ENCODE assay signal across 8 mouse cellular contexts in the genomic region with DNA sequence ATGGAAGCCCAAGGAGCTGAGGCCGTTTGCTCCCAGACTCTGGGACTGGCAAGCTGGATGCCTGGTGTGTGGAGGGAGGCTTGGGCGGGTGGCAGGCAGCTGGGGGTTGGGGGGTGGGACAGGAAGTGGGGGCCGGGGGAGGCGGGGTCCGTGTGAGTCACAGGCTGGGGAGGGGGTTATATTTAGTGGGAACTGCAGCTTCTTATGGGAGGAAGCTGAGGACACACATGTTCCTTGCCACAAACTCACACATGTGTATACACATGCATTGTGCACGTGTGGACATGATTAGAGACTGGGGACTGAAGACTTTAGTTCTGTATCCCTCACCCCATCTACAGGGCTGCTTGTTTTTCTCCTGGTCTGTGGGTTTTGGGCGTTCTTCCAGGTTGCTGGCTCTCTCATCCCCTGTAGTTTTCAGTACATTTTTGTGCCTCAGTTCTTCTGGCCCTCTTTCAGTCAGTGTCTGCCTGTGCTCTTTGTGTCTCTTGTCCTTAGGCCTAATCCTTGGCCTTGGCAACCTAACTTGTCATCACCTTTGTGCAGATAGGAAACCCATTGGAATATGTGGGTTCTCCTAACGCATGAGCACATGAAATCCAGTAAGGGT. TPM values are rescaled to one million over a fixed set of nuclear protein-coding genes. Genes with fewer than 3 reads are reported as not detected.
DNase-seq lines count a peak whose midpoint lies in the region; ATAC-seq and TF ChIP-seq lines count a peak whose summit lies in the region.

No protein-coding gene starts in this region.

- peak overlapping the region; percentile 16; the same call in 1 of the 2 replicates for H3K4me3 ChIP-seq in bone marrow macrophage, adult 2 months (ENCODE audit: insufficient read depth, low read length)
- H3K4me3 ChIP-seq in forebrain, postnatal 0 days (ENCODE audit: low read depth, low read length): peak overlapping the region; percentile 84
- H3K4me3 ChIP-seq in liver, embryonic 15.5 days (replicated peaks): no peak overlapping the region; the same call in 1 of the 2 replicates

- H3K27ac ChIP-seq in bone marrow macrophage, adult 2 months (ENCODE audit: insufficient read depth, low read depth, low read length): peak overlapping the region; percentile 3; the same call in 1 of the 2 replicates
- peak overlapping the region; percentile 96 for H3K27ac ChIP-seq in forebrain, postnatal 0 days (ENCODE audit: low read depth, low read length)
- 0 out of 2 replicates have a peak overlapping the region, but pooled peaks have one; percentile 11 for H3K27ac ChIP-seq in liver, embryonic 15.5 days (replicated peaks)

- 7% methylated on average over 7 of the region's 8 CpGs for WGBS in forebrain, postnatal 0 days
- WGBS in liver, embryonic 15.5 days (ENCODE audit: insufficient replicate concordance): 24% methylated on average over 8 of the region's 8 CpGs

- no peaks in the 10 kb centered on the region for H3K36me3 ChIP-seq in forebrain, postnatal 0 days (ENCODE audit: insufficient read depth)
- no peaks in the 10 kb centered on the region for H3K36me3 ChIP-seq in liver, embryonic 15.5 days (replicated peaks)

- no peak for TF ChIP-seq CTCF in bone marrow macrophage, adult 2 months (IDR thresholded peaks at IDR 0.05; ENCODE audit: low read depth, low read length)
- TF ChIP-seq CTCF in forebrain, postnatal 0 days (IDR thresholded peaks at IDR 0.05; ENCODE audit: low read depth): no peak

- TF ChIP-seq POLR2A in bone marrow macrophage, adult 2 months (IDR thresholded peaks at IDR 0.05; ENCODE audit: borderline replicate concordance, low read depth, low read length): no peak

- H3K27me3 ChIP-seq in forebrain, postnatal 0 days (ENCODE audit: insufficient read depth, low read length): no peaks in the 10 kb centered on the region
- H3K27me3 ChIP-seq in liver, embryonic 15.5 days: peaks cover 38% of the 10 kb centered on the region

- no peaks in the 10 kb centered on the region for H3K9me3 ChIP-seq in forebrain, postnatal 0 days (ENCODE audit: low read length)
- H3K9me3 ChIP-seq in liver, embryonic 15.5 days (replicated peaks): no peaks in the 10 kb centered on the region

- H3K9ac ChIP-seq in forebrain, postnatal 0 days: peak overlapping the region; percentile 88
- H3K9ac ChIP-seq in liver, embryonic 15.5 days: no peak overlapping the region

- ATAC-seq in forebrain, postnatal 0 days: no peak
- no peak for ATAC-seq in liver, embryonic 15.5 days (ENCODE audit: insufficient read depth)

- H3K4me2 ChIP-seq in forebrain, postnatal 0 days (ENCODE audit: low read depth): peak overlapping the region; percentile 80
- H3K4me2 ChIP-seq in liver, embryonic 15.5 days: peak overlapping the region; percentile 83

- peak; percentile 56 for DNase-seq in layer of hippocampus, adult 11-12 months (ENCODE audit: low spot score)
- no peak for DNase-seq in layer of hippocampus, adult 8-10 months (ENCODE audit: low spot score in 2 of 2)
- DNase-seq in forebrain, postnatal 0 days: no peak
- peak; percentile 81 for DNase-seq in thymus, postnatal 4 days
- DNase-seq in kidney, adult 8-10 months: no peak
- DNase-seq in frontal cortex, postnatal 14 days (ENCODE audit: low spot score in 2 of 2): no peak

- H3K4me1 ChIP-seq in bone marrow macrophage, adult 2 months (ENCODE audit: control insufficient read depth, insufficient read depth, low read length): peaks cover 20% of the 10 kb centered on the region
- H3K4me1 ChIP-seq in forebrain, postnatal 0 days (ENCODE audit: insufficient read depth): peaks cover 39% of the 10 kb centered on the region
- H3K4me1 ChIP-seq in liver, embryonic 15.5 days (replicated peaks): peaks cover 52% of the 10 kb centered on the region

RNA-seq across cellular contexts. Expression of gene Dlg4, which starts 3.4 kb away (rescaled TPM):
- total RNA-seq in layer of hippocampus, adult 8-10 months (2022): 100 to 1,000 TPM; 730 to 858 (median 789) TPM
- polyA plus RNA-seq in bone marrow macrophage, adult 2 months (2012; ENCODE audit: insufficient read depth, insufficient read length, missing spikeins): 31.1 and 34.0 TPM in 2 replicates
- 214 and 230 TPM in 2 replicates for total RNA-seq in forebrain, postnatal 0 days (2014; rRNA removed)
- 12.1 and 14.3 TPM in 2 replicates for polyA plus RNA-seq in forebrain, postnatal 0 days (2015; fragmentation: Nextera tagmentation; extraction: Ambion mirVana)
- polyA plus RNA-seq in liver, embryonic 15.5 days (2015; fragmentation: Nextera tagmentation; extraction: Ambion mirVana): 0.63 and 0.93 TPM in 2 replicates

RNA-seq across cellular contexts. Expression of gene Acadvl, which starts 4.9 kb away (rescaled TPM):
- total RNA-seq in layer of hippocampus, adult 8-10 months (2022): 10 to 100 TPM; 60.3 to 69.1 (median 64.8) TPM
- 46.4 and 51.3 TPM in 2 replicates for polyA plus RNA-seq in bone marrow macrophage, adult 2 months (2012; ENCODE audit: insufficient read depth, insufficient read length, missing spikeins)
- 45.1 and 47.7 TPM in 2 replicates for total RNA-seq in forebrain, postnatal 0 days (2014; rRNA removed)
- 47.9 and 51.5 TPM in 2 replicates for polyA plus RNA-seq in forebrain, postnatal 0 days (2015; fragmentation: Nextera tagmentation; extraction: Ambion mirVana)
- 111 and 124 TPM in 2 replicates for polyA plus RNA-seq in liver, embryonic 15.5 days (2015; fragmentation: Nextera tagmentation; extraction: Ambion mirVana)

RNA-seq across cellular contexts. Expression of gene Dvl2, which starts 19.7 kb away (rescaled TPM):
- total RNA-seq in layer of hippocampus, adult 8-10 months (2022): 10 to 100 TPM; 35.4 to 54.0 (median 41.6) TPM
- 20.4 and 25.8 TPM in 2 replicates for polyA plus RNA-seq in bone marrow macrophage, adult 2 months (2012; ENCODE audit: insufficient read depth, insufficient read length, missing spikeins)
- 31.9 and 43.9 TPM in 2 replicates for total RNA-seq in forebrain, postnatal 0 days (2014; rRNA removed)
- 12.7 and 15.7 TPM in 2 replicates for polyA plus RNA-seq in forebrain, postnatal 0 days (2015; fragmentation: Nextera tagmentation; extraction: Ambion mirVana)
- 5.3 and 5.5 TPM in 2 replicates for polyA plus RNA-seq in liver, embryonic 15.5 days (2015; fragmentation: Nextera tagmentation; extraction: Ambion mirVana)

RNA-seq across cellular contexts. Expression of gene Phf23, which starts 24.6 kb away (rescaled TPM):
- total RNA-seq in layer of hippocampus, adult 8-10 months (2022): 10 to 100 TPM; 45.2 to 59.7 (median 49.7) TPM
- 77.6 and 78.1 TPM in 2 replicates for polyA plus RNA-seq in bone marrow macrophage, adult 2 months (2012; ENCODE audit: insufficient read depth, insufficient read length, missing spikeins)
- 47.6 and 52.7 TPM in 2 replicates for total RNA-seq in forebrain, postnatal 0 days (2014; rRNA removed)
- 48.0 and 49.7 TPM in 2 replicates for polyA plus RNA-seq in forebrain, postnatal 0 days (2015; fragmentation: Nextera tagmentation; extraction: Ambion mirVana)
- 23.1 and 24.0 TPM in 2 replicates for polyA plus RNA-seq in liver, embryonic 15.5 days (2015; fragmentation: Nextera tagmentation; extraction: Ambion mirVana)

RNA-seq across cellular contexts. Expression of gene Gabarap, which starts 29.2 kb away (rescaled TPM):
- 100 to 1,000 TPM; 232 to 255 (median 246) TPM for total RNA-seq in layer of hippocampus, adult 8-10 months (2022)
- polyA plus RNA-seq in bone marrow macrophage, adult 2 months (2012; ENCODE audit: insufficient read depth, insufficient read length, missing spikeins): 1,001 and 1,002 TPM in 2 replicates
- total RNA-seq in forebrain, postnatal 0 days (2014; rRNA removed): 246 and 261 TPM in 2 replicates
- 574 and 668 TPM in 2 replicates for polyA plus RNA-seq in forebrain, postnatal 0 days (2015; fragmentation: Nextera tagmentation; extraction: Ambion mirVana)
- 252 and 262 TPM in 2 replicates for polyA plus RNA-seq in liver, embryonic 15.5 days (2015; fragmentation: Nextera tagmentation; extraction: Ambion mirVana)

Comparison
In these comparisons a context has a peak if more than half of its experiments do, and no peak if none do; other contexts are left out.
1. DNase-seq: peak in layer of hippocampus, adult 11-12 months (single experiment) and thymus, postnatal 4 days (single experiment); none in layer of hippocampus, adult 8-10 months (0 of 2), forebrain, postnatal 0 days (single experiment), kidney, adult 8-10 months (0 of 2) and frontal cortex, postnatal 14 days (0 of 2).
2. H3K27ac ChIP-seq: peak in every context shown above with its lines; median percentile 96 in forebrain, postnatal 0 days; 11 in liver, embryonic 15.5 days; 3 in bone marrow macrophage, adult 2 months.